Mouse (Mus musculus) embryo, embryonic 10.5 days (tissue): ENCODE results near the gene Mical2.

Experiments used
- DNase-seq: peaks from one replicate; pipeline ENCODE4 v3.0.0-alpha.2; 2015; ENCODE audit warnings: low spot score

Gene Mical2

GRCm38 (mm10) chr7:112208323-112209167 is 17.1 kb upstream of the Mical2 start:
- no peak for DNase-seq

- no peak for DNase-seq
These were observed 16.0 kb upstream of the Mical2 start for GRCm38 (mm10) chr7:112209621-112210020.

- DNase-seq: no peak
These were observed 12.5 kb upstream of the Mical2 start for GRCm38 (mm10) chr7:112212921-112213721.

- no peak for DNase-seq
These were observed 9.8 kb upstream of the Mical2 start for GRCm38 (mm10) chr7:112215871-112216270.

GRCm38 (mm10) chr7:112216720-112217119 is 8.9 kb upstream of the Mical2 start:
- DNase-seq: no peak

GRCm38 (mm10) chr7:112217208-112217607 is 8.4 kb upstream of the Mical2 start:
- no peak for DNase-seq

- no peak for DNase-seq
These were observed 2.7 kb upstream of the Mical2 start for GRCm38 (mm10) chr7:112222733-112223524.

- DNase-seq: no peak
These were observed 802 bp upstream of the Mical2 start for GRCm38 (mm10) chr7:112224854-112225253.

- DNase-seq: peak; percentile 76
These were observed 1.0 kb downstream of the Mical2 start for GRCm38 (mm10) chr7:112226446-112227265.

- DNase-seq: no peak
These were observed 1.6 kb downstream of the Mical2 start for GRCm38 (mm10) chr7:112227266-112227562.

- peak; percentile 47 for DNase-seq
These were observed 3.3 kb downstream of the Mical2 start for GRCm38 (mm10) chr7:112228827-112229498.

- no peak for DNase-seq
These were observed 6.1 kb downstream of the Mical2 start for GRCm38 (mm10) chr7:112231731-112232130.

- peak; percentile 74 for DNase-seq
These were observed 7.8 kb downstream of the Mical2 start for GRCm38 (mm10) chr7:112233345-112234005.

GRCm38 (mm10) chr7:112234410-112234809 is 8.8 kb downstream of the Mical2 start:
- DNase-seq: no peak

GRCm38 (mm10) chr7:112235493-112235892 is 9.8 kb downstream of the Mical2 start:
- no peak for DNase-seq

GRCm38 (mm10) chr7:112237211-112237610 is 11.6 kb downstream of the Mical2 start:
- DNase-seq: no peak

GRCm38 (mm10) chr7:112237868-112238267 is 12.2 kb downstream of the Mical2 start:
- peak; percentile 23 for DNase-seq

- DNase-seq: no peak
These were observed 13.4 kb downstream of the Mical2 start for GRCm38 (mm10) chr7:112238768-112239728.

GRCm38 (mm10) chr7:112240748-112241147 is 15.1 kb downstream of the Mical2 start:
- DNase-seq: no peak
